Mouse (Mus musculus) CH12.LX (cell line): ENCODE data around the gene Cdc34.

Source experiments
- CTCF ChIP-seq, 2 experiments: IDR thresholded peaks in 1 of 2; conservative IDR thresholded peaks in 1 of 2; 2 replicates each; pipeline ENCODE4 v1.5.1; 2011 to 2012; ENCODE audit warnings: low read depth in 2 of 2, low read length in 2 of 2, improper control_type of control experiment in 1 of 2, inconsistent platforms in 1 of 2, mild to moderate bottlenecking in 1 of 2, moderate library complexity in 1 of 2
- POLR2A ChIP-seq: IDR thresholded peaks from 2 replicates; pipeline ENCODE4 v1.6.1; 2011; ENCODE audit warnings: low read depth, mild to moderate bottlenecking, improper control_type of control experiment, low read length
- UBTF ChIP-seq: IDR thresholded peaks from 2 replicates; pipeline ENCODE4 v1.6.1; 2012; ENCODE audit warnings: low read depth, mild to moderate bottlenecking, inconsistent platforms, low read length, improper control_type of control experiment, moderate library complexity

DNA sequence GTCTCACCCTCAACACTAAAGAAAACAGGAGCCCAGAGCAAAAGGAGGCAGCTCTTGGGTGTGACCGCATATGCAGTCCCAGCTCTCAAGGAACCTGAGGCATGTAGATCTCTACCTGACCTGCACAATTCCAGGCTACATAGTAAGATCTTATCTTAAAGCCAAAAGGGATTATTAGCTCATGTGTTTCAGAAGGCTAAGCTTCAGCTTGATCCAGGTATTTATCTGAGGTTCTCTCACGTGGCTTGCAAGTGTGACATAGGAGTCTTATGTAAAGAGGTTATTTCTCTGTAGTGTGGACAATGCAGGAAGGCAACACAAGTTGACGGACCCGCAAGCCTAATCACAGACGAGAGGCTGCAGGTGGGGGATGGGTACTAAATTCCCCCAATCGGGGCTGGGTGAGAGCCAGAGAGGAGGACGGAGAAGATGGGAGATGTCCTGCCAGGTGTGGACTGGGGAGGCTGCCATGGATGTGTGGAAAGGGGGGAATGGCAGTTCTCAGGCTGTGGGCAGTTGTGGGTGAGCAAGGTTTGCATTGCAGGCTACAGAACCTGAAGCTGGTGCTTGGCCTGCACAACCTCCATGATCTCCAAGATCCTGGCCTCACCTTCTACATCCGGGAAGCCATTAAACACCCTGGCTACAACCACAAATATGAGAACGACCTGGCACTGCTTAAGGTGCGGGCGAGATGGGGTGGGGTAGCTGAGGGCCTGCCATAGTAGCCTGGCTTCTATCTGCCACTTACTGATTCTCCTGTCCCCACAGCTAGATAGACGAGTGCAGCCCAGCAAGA is 11.8 kb downstream of the Cdc34 start:
- TF ChIP-seq CTCF (conservative IDR thresholded peaks at IDR 0.05 in 1 of 2, IDR thresholded peaks at IDR 0.05 in 1 of 2; ENCODE audit: low read depth in 2 of 2, low read length in 2 of 2) (no peak), POLR2A (no peak), UBTF (no peak)
